Mouse (Mus musculus) MEL (cell line): Measurements from ENCODE around the gene Samd14.

Experiments used
- BHLHE40 ChIP-seq: IDR thresholded peaks from 2 replicates; pipeline ENCODE4 v1.6.1; 2012; ENCODE audit warnings: low read depth, mild to moderate bottlenecking, inconsistent platforms, low read length, improper control_type of control experiment, borderline replicate concordance
- CTCF ChIP-seq, 3 experiments: IDR thresholded peaks in 2 of 3; conservative IDR thresholded peaks in 1 of 3; 2 replicates each; pipeline ENCODE4 v1.5.1; 2011 to 2012; ENCODE audit warnings: low read length in 3 of 3, low read depth in 2 of 3, mild to moderate bottlenecking in 2 of 3, improper control_type of control experiment in 1 of 3, inconsistent platforms in 1 of 3, mixed read lengths in 1 of 3, moderate library complexity in 1 of 3; ENCODE audit not compliant: control insufficient read depth in 1 of 3, insufficient read depth in 1 of 3, poor library complexity in 1 of 3, severe bottlenecking in 1 of 3
- EP300 ChIP-seq, 2 experiments: IDR thresholded peaks; 2 replicates each; pipeline ENCODE4 v1.6.1; 2011; ENCODE audit warnings: improper control_type of control experiment in 2 of 2, low read length in 2 of 2, low read depth in 1 of 2, mild to moderate bottlenecking in 1 of 2
- ETS1 ChIP-seq: IDR thresholded peaks from 2 replicates; pipeline ENCODE4 v1.6.1; 2012; ENCODE audit warnings: low read depth, mild to moderate bottlenecking, inconsistent platforms, low read length, improper control_type of control experiment, moderate library complexity
- GABPA ChIP-seq: IDR thresholded peaks from 2 replicates; pipeline ENCODE4 v1.6.1; 2012; ENCODE audit warnings: low read depth, mild to moderate bottlenecking, inconsistent platforms, low read length, improper control_type of control experiment, moderate library complexity
- GATA1 ChIP-seq: IDR thresholded peaks from 2 replicates; pipeline ENCODE4 v1.6.1; 2011; ENCODE audit warnings: low read depth, low read length, improper control_type of control experiment
- HCFC1 ChIP-seq: IDR thresholded peaks from 2 replicates; pipeline ENCODE4 v1.6.1; 2012; ENCODE audit warnings: low read depth, mild to moderate bottlenecking, inconsistent platforms, low read length, improper control_type of control experiment, moderate library complexity
- KAT2A ChIP-seq: conservative IDR thresholded peaks from 2 replicates; pipeline ENCODE4 v1.6.1; 2012; ENCODE audit warnings: low read depth, low read length, improper control_type of control experiment, inconsistent platforms
- MAFK ChIP-seq: IDR thresholded peaks from 2 replicates; pipeline ENCODE4 v1.6.1; 2011; ENCODE audit warnings: low read depth, mild to moderate bottlenecking, low read length, improper control_type of control experiment, borderline replicate concordance
- MEF2A ChIP-seq: IDR thresholded peaks from 2 replicates; pipeline ENCODE4 v1.6.1; 2014; ENCODE audit warnings: low read depth, mild to moderate bottlenecking, inconsistent platforms, low read length, improper control_type of control experiment; ENCODE audit not compliant: poor library complexity, insufficient replicate concordance, severe bottlenecking; ENCODE audit errors: extremely low read depth
- POLR2A ChIP-seq, 2 experiments: IDR thresholded peaks; 2 replicates each; pipeline ENCODE4 v1.6.1; 2011 to 2012; ENCODE audit warnings: low read length in 2 of 2, mild to moderate bottlenecking in 2 of 2, control low read depth in 1 of 2, improper control_type of control experiment in 1 of 2, low read depth in 1 of 2, moderate library complexity in 1 of 2; ENCODE audit not compliant: control insufficient read depth in 1 of 2, insufficient read depth in 1 of 2, poor library complexity in 1 of 2
- POLR2AphosphoS5 ChIP-seq: IDR thresholded peaks from 2 replicates; pipeline ENCODE4 v1.6.1; 2012; ENCODE audit warnings: low read depth, borderline replicate concordance, mild to moderate bottlenecking, inconsistent platforms, low read length, moderate library complexity, mixed read lengths
- SMC3 ChIP-seq: IDR thresholded peaks from 2 replicates; pipeline ENCODE4 v1.6.1; 2011; ENCODE audit warnings: low read depth, low read length, improper control_type of control experiment

DNA sequence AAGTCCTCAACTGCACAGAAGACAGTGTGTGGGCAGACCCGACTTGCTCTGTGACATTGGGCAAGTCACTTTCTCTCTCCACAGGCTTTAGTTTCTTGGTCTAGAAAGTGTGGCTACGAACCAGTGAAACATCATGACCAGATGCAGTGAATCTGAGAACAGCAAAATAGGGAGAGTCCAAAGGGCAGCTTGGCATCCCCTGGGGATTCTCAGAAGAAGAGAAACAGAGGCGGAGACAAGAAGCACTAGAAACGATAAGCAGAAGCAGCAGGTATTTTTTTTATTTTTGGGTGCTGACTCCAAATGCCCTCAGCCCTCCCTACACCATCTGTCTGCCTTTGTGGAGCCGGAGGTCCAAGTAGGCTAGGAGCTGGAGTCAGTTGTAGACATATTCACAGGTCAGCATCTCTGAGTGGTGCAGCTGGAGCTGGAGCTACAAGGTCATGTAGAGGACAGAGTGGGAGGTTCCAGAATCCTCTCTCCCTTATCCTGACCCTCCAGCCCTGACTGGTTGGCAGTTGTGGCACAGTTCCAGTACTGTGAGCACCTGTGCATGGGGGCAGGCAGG lies 47.1 kb upstream of the Samd14 start:
- no peak for TF ChIP-seq MAFK
- TF ChIP-seq SMC3: no peak
- no peak for TF ChIP-seq CTCF (IDR thresholded peaks at IDR 0.05 in 2 of 3, conservative IDR thresholded peaks at IDR 0.05 in 1 of 3; ENCODE audit: control insufficient read depth in 1 of 3, insufficient read depth in 1 of 3, low read depth in 2 of 3, low read length in 3 of 3, poor library complexity in 1 of 3, severe bottlenecking in 1 of 3)
- TF ChIP-seq GABPA: no peak
- TF ChIP-seq EP300 (IDR thresholded peaks at IDR 0.05; ENCODE audit: low read depth in 1 of 2, low read length in 2 of 2): no peak
- TF ChIP-seq ETS1: no peak
- TF ChIP-seq POLR2A (IDR thresholded peaks at IDR 0.05; ENCODE audit: control insufficient read depth in 1 of 2, insufficient read depth in 1 of 2, low read depth in 1 of 2, low read length in 2 of 2, poor library complexity in 1 of 2): no peak
- TF ChIP-seq GATA1: no peak
- no peak for TF ChIP-seq KAT2A
- TF ChIP-seq HCFC1: no peak
- TF ChIP-seq POLR2AphosphoS5: no peak
- no peak for TF ChIP-seq BHLHE40
- TF ChIP-seq MEF2A: no peak
